Mouse (Mus musculus) C2C12 (cell line): ENCODE measurements around the gene Engase.

Experiments used
- CTCF ChIP-seq: IDR thresholded peaks from one replicate; pipeline ENCODE4 v1.5.1; 2011; ENCODE audit not compliant: control insufficient read depth, insufficient read depth, insufficient read length
- MAX ChIP-seq: IDR thresholded peaks from one replicate; pipeline ENCODE4 v1.6.1; 2011; ENCODE audit warnings: mild to moderate bottlenecking, control low read depth
- MYOD1 ChIP-seq: IDR thresholded peaks from one replicate; pipeline ENCODE4 v1.6.1; 2011; ENCODE audit warnings: low read depth; ENCODE audit not compliant: control insufficient read depth, insufficient read length
- MYOG ChIP-seq: IDR thresholded peaks from one replicate; pipeline ENCODE4 v1.6.1; 2011; ENCODE audit not compliant: control insufficient read depth, insufficient read length; ENCODE audit errors: extremely low read depth
- USF1 ChIP-seq: IDR thresholded peaks from one replicate; pipeline ENCODE4 v1.6.1; 2011; ENCODE audit warnings: low read depth, mild to moderate bottlenecking, control low read depth, moderate library complexity

DNA sequence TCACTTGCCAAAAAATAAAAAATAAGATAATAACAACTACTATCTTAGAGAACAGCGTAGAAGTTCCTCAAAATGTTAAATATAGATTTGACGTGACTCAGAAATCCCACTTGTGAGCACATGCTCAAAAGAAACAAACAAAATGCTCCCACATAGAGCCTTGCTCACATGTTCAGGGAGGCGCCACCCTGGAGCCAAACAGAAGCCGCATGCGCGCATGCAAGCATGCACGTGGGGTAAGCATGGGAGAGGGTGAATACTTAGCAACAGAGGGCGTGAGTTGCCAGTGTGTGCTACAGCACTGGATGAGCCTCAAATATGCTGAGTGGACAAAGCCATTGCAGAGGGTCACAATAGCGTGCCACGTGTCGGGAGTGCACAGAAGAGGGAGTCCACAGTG lies 19.7 kb upstream of the Engase start:
- no peak for TF ChIP-seq CTCF
- TF ChIP-seq MYOD1, result no peak
- no peak for TF ChIP-seq MAX
- TF ChIP-seq USF1, result no peak
- no peak for TF ChIP-seq MYOG
